Mouse (Mus musculus) bone marrow macrophage, adult 2 months (primary cell): ENCODE measurements around the gene Recql5.

Source experiments
- CTCF ChIP-seq: IDR thresholded peaks from 2 replicates; pipeline ENCODE4 v1.5.1; 2012; ENCODE audit warnings: low read depth, mild to moderate bottlenecking, low read length, moderate library complexity
- POLR2A ChIP-seq: IDR thresholded peaks from 2 replicates; pipeline ENCODE4 v1.6.1; 2012; ENCODE audit warnings: mild to moderate bottlenecking, low read depth, low read length, borderline replicate concordance

DNA sequence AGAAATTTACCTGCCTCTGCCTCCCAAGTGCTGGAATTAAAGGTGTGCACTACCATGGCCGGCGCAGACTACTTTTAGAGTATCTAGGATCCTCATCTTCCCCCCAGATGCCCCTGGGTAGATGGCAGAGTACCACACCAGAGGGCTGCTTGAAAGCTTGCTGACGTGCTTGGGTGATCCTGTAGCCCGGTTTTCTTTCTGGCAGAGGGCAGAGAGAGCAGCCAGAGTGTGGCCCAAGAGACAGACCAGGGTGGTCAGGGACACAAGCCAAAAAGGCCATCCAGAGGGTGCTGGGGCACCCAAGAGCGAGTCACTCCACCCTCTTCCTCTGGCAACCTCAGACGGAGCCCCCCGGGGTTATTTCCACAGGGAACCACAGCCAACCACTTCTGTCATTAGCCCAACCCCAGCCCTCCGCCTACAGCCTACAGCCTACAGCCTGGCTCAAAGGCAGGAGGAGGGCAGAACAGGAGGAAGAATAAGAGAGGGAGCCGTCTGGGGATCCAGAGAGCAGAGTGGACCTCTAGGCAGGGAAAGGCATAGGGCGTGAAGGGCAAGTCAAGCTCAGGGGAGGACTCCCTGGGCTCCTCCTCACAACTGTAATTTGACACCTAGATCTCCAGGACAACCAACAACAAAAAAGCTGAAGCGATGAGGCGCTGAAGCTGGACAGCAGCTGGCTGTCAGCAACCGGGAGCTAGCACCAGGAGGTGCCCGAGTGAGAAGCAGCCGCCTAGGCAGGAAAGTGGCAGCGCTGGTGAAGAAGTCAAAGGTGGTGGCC lies 33.6 kb downstream of the Recql5 start, which contains the start of gene Smim5:
- TF ChIP-seq CTCF (no peak), POLR2A (no peak)
